Mouse (Mus musculus): ENCODE measurements around the gene Gsta4.
"Not testable (repeated sequence)": the region's sequence is repeated elsewhere in the genome, so short reads cannot be mapped to it uniquely, and the experiment has no call there.

The Gsta4 gene

DNA sequence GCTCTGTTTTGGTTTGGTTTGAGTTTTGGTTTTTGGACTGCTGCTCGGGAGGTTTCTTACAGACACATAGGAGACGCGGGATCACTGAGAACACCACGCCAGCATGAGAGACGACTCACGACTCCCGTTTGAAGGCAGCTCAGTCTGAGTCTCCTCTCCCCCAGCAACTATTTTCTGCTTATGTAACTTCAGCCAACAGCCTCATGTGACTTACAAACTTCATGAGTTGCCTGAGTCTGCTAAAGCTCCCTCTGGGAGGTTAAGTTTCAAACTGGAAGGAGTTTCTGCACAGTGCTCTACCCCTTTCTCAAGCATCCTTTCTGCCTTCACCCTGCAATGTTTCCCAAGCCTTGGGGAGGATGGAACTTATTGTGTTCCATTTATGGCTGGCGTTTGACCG, 3.1 kb downstream of the Gsta4 start:
- DNase-seq, result no peak

DNA sequence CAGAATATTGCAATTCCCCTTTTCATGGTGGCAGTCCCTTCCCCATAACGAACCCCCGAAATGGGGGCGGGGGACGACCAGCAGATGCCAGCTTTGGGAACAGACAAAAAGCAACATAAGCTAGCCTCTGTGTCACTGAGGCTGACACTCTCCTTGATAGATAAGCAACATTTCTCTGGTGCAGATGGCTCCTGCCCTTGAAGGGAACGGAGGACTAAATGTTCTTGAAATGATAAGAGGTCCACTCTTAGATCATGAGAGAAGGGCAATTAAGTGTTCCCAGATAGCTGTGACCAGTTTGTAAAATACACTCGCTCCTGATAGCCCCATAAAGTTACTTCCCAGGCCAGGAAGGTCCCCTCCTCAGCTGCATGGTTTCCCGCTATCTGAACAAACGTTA, 6.3 kb downstream of the Gsta4 start:
- DNase-seq, result no peak

DNA sequence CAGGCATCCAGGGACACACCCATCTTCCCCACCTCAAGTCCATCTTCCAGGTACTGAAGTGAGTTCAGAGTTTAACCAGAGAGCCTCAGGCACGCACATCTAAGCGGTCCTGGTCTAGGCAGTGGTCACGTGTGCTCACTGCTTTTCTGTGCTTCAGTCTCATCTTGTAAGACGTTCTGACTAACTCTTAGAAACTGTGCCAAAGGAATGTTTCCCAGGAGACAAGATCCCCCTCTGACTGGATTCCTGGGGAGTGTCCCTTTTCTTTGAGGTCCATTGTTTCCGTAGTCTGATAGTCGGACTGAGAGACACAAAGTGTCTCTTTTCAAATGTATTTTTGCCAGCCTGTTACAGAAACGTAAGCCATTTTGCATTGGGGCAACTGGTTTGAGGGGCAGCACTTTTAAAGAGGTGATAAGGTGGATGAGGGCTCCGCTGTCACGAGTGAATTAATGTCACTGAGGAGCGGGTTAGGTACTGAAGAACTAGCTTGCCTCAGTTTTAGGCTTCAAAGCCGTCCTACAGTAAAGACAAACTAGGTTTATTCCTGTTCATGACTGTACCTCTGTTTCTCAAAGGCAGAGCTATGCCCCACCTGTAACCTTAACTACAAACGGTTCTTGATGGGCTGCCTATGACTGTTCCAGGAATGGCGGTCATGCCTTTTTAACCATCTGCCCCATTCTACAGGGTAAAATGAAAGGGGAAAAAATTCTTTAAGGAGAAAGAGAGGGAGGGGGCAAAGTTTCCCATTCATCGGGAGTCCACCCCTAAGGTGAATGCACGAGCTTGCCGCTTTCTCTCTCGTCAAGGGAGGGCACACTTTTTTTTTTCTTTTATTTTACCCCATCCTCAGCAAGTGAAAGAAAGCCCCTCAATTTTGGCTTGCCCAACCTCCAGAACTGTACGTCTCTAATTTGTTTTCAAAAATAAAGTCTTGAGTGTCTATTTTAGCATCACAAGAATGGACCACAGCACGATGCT, 8.4 kb downstream of the Gsta4 start:
- no peak for DNase-seq

DNA sequence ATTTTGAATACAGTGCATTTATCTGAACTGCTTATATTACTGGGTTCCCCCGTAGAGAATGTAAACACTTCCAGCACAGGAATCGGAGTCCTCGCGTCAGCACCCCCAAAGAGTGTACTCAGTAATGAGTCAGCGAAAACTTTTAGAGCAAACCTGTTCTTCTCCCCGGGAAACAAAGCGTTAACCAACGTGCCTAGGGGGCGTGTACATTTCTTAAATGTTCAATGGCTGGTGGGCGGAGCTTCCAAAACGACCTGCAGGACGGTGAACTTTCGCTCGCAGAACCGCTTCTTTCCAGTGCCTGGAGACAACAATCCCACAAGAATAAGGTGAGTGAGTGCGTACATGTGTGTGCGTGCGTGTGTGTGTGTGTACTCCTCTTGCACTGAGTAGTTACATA, 9.2 kb downstream of the Gsta4 start:
- peak; percentile 78 to 81 for DNase-seq

GRCm38 (mm10) chr9:78193902-78194597, 11.5 kb downstream of the Gsta4 start:
- peak; percentile 60 to 62 for DNase-seq

- DNase-seq, result no peak
These were observed 12.5 kb downstream of the Gsta4 start for GRCm38 (mm10) chr9:78195034-78195433.

DNA sequence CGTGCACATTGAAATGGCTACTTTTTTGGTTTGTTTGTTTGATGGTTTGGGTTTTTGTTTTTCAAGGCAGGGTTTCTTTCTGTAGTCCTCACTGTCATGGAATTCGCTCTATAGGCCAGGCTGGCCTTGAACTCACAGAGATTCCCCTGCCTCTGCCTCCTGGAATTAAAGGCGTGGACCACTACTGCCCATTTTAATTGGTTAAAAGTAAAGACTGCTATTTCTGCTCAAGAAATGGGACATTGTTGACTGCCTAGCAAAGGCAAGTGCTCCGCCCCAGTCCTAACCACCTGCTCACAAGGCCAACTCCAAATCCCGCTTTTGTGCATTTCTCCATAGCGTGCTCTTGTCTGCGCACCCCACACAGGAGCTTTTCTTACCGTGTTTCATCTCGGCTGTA, 15.2 kb downstream of the Gsta4 start:
- DNase-seq, result no peak

DNA sequence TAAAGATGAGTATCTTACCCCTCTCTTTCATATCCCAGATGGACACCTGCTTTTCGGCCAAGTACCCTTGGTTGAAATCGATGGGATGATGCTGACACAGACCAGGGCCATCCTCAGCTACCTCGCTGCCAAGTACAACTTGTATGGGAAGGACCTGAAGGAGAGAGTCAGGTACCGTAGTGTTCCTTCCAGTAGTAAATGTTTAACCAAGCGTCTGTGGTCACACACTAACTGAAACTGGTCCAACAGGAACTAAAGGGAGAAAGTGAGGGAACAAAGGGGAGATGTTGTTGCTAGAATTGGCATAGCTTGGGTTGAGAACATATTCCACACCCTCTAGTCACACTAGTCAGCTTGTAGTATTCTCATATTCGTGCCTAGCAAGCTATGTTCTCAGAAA, 21.6 kb downstream of the Gsta4 start:
- DNase-seq, result peak in 1 of 2 experiments; percentile 64

DNA sequence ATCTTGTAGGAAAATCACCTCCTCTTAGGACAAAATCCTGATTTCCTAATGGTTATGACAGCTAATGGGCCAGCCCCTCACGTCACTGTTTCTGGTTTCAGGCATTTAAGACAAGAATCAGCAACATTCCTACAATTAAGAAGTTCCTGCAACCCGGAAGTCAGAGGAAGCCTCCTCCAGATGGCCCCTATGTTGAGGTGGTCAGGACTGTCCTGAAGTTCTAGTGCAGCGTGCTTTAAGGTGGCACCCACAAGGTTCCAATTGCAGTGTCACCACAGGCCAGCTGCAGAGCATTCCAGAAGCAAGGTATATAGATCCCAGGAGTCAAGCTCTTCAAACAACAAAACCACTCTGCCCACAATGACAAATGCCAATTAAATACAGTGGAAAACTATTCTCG, 26.4 kb downstream of the Gsta4 start:
- DNase-seq, result no peak

DNA sequence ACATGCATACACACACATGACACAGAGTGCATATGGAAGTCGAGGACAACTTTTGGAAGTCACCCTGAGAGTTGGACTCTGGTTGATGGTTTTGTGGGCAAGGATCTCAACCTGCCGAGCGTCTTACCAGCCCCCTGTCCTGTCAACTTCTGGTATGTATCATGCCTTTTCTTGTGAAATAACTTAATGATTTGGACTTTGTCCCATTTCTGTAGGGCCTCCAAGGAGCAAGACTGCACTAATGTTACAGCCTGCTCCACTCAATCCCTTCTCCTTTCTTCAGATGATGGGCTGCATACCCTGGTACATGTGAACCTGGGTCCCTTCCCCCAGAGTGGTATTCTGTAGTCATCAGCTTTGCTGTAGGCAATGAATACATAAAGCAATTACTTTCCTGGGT, 27.5 kb downstream of the Gsta4 start:
- no peak for DNase-seq

GRCm38 (mm10) chr9:78210821-78211220, 28.2 kb downstream of the Gsta4 start:
- no peak for DNase-seq

DNA sequence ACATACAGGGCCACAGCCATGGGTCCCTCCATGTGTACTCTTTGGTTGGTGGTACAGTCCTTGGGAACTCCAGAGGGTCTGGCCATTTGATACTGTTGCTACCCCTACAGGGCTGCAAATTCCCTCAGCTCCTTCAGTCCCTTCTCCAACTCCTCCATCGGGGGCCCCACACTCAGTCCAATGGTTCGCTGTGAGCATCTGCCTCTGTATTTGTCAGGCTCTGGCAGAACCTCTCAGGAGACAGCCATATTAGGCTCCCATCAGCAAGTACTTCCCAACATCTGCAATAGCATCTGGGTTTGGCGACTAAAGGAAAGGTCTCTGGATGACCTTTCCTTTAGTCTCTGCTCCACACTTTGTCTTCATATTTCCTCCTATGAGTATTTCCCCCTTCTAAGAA, 28.9 kb downstream of the Gsta4 start:
- no peak for DNase-seq

- no peak for DNase-seq
These were observed 29.9 kb downstream of the Gsta4 start for GRCm38 (mm10) chr9:78212341-78213049.

DNA sequence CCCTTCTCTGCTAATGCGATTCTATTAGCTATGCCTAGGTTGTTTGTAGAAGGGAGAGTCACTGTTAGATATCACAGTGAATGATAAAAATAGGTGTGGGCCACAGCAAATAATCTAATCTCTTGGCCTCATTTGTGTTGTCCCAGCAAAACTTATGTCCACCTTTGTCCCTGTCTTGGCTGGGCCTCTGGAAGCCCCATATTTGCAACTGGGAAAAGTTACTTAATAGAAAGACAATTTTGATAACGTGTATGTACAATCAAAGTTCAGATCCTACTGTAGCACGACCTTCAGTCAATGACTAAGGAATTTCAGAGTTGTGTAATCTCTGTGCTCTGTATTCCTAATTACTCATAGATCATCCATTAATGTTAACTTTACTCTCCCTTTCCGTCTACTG, 34.5 kb downstream of the Gsta4 start:
- DNase-seq, result peak in 1 of 2 experiments; percentile 61

DNA sequence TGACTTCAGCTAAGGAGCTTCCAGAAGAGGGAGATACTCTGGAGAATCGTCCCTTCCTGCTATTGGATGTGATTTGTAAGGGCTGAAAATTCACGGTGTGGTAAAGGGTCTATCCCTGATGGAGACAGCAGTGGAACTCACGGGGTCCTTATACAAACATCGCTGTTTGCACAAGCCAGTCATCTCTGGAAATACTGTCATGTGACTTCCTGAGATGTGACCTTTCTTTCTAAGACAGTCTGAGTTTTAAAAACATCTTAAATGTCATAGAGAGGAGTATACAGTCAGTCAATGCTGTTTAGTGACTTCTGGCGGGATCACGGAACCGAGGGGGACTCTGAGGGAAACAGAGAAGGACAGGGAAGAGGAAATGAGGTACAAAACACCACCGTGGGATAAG, 40.0 kb downstream of the Gsta4 start:
- DNase-seq, result no peak

GRCm38 (mm10) chr9:78223221-78223902, 40.8 kb downstream of the Gsta4 start:
- peak; percentile 42 to 74 for DNase-seq

DNA sequence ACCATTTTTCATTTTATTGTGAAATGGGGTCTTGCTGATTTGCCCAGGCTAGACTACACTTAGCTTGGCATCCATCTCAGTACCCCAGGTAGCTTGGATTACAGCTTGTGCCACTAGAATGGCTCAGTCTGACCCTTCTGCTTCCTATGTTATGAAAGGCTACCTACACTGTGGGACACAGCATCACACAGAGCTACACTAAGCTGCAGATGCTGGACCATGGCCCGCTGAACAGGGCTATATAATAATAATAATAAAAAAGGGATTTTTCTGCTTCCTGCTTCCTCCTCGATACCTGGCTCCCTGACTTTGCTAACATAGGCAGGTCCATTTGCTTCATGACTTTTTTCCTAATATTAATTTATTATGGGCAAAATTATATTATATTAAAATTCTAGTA, 41.8 kb downstream of the Gsta4 start:
- DNase-seq, result no peak

DNA sequence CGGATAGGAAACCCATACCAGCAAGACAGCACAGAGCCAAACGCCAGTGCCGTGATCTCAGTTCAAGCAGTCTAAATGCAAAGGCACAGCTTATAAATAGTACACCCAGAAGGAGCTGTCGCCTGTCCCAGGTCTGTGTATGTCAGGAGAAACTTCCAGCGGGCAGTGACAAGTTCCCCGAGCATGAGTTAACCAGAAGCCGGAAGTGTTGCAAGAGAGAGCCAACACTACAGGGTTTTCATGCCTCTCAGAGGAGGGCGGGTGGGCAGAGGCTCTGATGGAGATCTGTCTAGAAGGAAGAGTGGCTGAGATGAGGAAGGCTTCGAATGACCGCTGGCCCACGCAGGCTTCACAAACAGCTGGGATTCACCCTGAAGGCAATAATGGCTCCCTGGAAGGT, 42.7 kb downstream of the Gsta4 start:
- no peak for DNase-seq

GRCm38 (mm10) chr9:78228122-78228521, 45.5 kb downstream of the Gsta4 start:
- no peak for DNase-seq

DNA sequence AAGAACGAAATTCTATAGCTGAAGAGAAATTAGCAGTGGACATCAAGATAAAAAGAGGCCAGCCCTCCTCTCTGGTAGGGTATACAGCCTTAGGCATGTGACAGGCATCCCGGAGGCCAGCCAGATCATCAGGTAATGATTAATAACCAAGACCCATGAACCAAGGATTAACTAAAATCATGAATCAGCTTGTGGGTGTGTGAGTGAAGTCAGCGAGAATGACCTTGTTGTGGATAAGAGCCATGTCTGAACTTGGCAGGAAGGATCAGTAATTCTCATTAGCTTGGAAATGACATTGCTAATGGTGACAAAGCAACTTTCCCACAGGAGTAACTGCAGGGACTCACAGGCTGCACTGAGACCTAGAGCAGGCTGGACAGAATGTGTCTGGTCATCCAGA, 47.1 kb downstream of the Gsta4 start:
- peak; percentile 72 to 81 for DNase-seq

GRCm38 (mm10) chr9:78230461-78230860, 47.9 kb downstream of the Gsta4 start, which contains the start of gene Gsta1:
Gene Gsta1, plus strand, starts transcription at chr9:78230656.
- not testable (repeated sequence) for DNase-seq

DNA sequence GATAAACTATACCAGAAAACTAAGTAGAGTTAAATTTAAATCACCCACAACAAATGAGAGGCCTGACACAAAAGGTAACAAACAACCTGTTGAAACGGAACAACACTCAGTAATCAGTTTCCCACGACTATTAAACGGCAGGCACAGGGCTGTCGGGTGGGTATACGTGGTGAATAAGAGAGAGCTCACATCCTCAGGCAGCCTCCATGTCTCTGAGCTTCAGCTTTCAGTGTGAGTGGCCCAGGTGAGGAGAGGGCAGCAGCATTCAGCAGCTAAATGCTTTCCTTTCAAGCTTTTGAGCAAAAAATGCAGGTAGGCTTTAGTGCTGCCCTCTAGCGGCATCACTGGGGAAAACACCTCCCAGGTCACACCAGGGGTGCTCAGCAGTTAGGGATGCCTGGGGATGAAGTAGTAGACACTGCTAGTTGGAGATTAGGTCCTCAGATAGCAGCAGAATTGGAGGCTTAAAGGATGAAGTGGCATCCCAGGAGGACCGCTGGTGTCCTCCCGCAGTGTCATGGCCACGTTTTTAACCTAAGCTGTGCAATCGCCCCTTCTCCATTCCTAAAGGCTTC, 50.6 kb downstream of the Gsta4 start:
- DNase-seq, result not testable (repeated sequence)
